Mouse (Mus musculus): Measurements from ENCODE around the gene Fbxl17.

- no peak for TF ChIP-seq CTCF (IDR thresholded peaks at IDR 0.05; ENCODE audit: low read depth)
- no peak for TF ChIP-seq EP300 (IDR thresholded peaks at IDR 0.05; ENCODE audit: low read depth)
Measured at GRCm38 (mm10) chr17:63217016-63217415, 282.8 kb downstream of the Fbxl17 start.
